Comparison of ENCODE assay signal across 8 mouse cellular contexts in genomic region chr15:103013238-103013984, GRCm38 (mm10). TPM values are rescaled to one million over a fixed set of nuclear protein-coding genes. Genes with fewer than 3 reads are reported as not detected.
DNase-seq lines count a peak whose midpoint lies in the region; ATAC-seq and TF ChIP-seq lines count a peak whose summit lies in the region.

No protein-coding gene starts in this region.

- no peaks in the 10 kb centered on the region for H3K9me3 ChIP-seq in heart, embryonic 13.5 days
- H3K9me3 ChIP-seq in midbrain, embryonic 10.5 days (replicated peaks), result no peaks in the 10 kb centered on the region

- no peaks in the 10 kb centered on the region for H3K4me1 ChIP-seq in cerebellum, adult 2 months (ENCODE audit: control insufficient read depth, insufficient read depth, low read length)
- H3K4me1 ChIP-seq in heart, embryonic 13.5 days, result peaks cover 16% of the 10 kb centered on the region
- H3K4me1 ChIP-seq in midbrain, embryonic 10.5 days, result peaks cover 13% of the 10 kb centered on the region

- no peak for TF ChIP-seq POLR2A in cerebellum, adult 2 months (IDR thresholded peaks at IDR 0.05; ENCODE audit: borderline replicate concordance, insufficient read depth, low read length)
- no peak for TF ChIP-seq POLR2A in brain, embryonic 14.5 days (IDR thresholded peaks at IDR 0.05; ENCODE audit: borderline replicate concordance, extremely low read depth, insufficient read depth, insufficient read length, poor library complexity, severe bottlenecking)

- WGBS in cerebellum, adult 2 months, result 4% methylated on average over 17 of the region's 17 CpGs
- WGBS in heart, embryonic 13.5 days, result 3% methylated on average over 17 of the region's 17 CpGs
- 2% methylated on average over 17 of the region's 17 CpGs for WGBS in midbrain, embryonic 10.5 days

- H3K9ac ChIP-seq in heart, embryonic 13.5 days, result no peak overlapping the region

- H3K4me2 ChIP-seq in heart, embryonic 13.5 days, result peak overlapping the region; percentile 55

- ATAC-seq in heart, embryonic 13.5 days (ENCODE audit: extremely low read depth, insufficient number of reproducible peaks, low FRiP score, low TSS enrichment), result no peak; the same call in 1 of the 2 replicates

- H3K27me3 ChIP-seq in cerebellum, adult 2 months (ENCODE audit: control insufficient read depth, insufficient read depth, low read length), result peaks cover 17% of the 10 kb centered on the region; the same call in 1 of the 2 replicates
- H3K27me3 ChIP-seq in heart, embryonic 13.5 days (replicated peaks), result peaks cover 98% of the 10 kb centered on the region
- peaks cover 100% of the 10 kb centered on the region for H3K27me3 ChIP-seq in midbrain, embryonic 10.5 days (ENCODE audit: low read depth, poor library complexity, severe bottlenecking)

- TF ChIP-seq CTCF in cerebellum, adult 2 months (IDR thresholded peaks at IDR 0.05; ENCODE audit: borderline replicate concordance, insufficient read depth, low read depth, low read length), result peak; percentile 74
- peak; percentile 88 for TF ChIP-seq CTCF in brain, embryonic 14.5 days (IDR thresholded peaks at IDR 0.05; ENCODE audit: borderline replicate concordance, extremely low read depth, insufficient read depth, insufficient read length)

- no peak for DNase-seq in cerebellum, adult 2 months
- DNase-seq in cerebellum, adult 11-12 months, result no peak
- peak; percentile 71 for DNase-seq in 3T3-L1 (ENCODE audit: low read depth, low spot score)
- peak; percentile 80 for DNase-seq in brain, embryonic 14.5 days (ENCODE audit: low read depth)
- peak; percentile 74 to 80 for DNase-seq in kidney, postnatal 4 days
- peak; percentile 63 for DNase-seq in midbrain, embryonic 10.5 days (ENCODE audit: low spot score)
- DNase-seq in testis, postnatal 14 days (ENCODE audit: low spot score), result peak; percentile 43

- H3K27ac ChIP-seq in cerebellum, adult 2 months (ENCODE audit: insufficient read depth, low read length), result no peak overlapping the region
- no peak overlapping the region for H3K27ac ChIP-seq in heart, embryonic 13.5 days (replicated peaks)
- no peak overlapping the region for H3K27ac ChIP-seq in midbrain, embryonic 10.5 days (replicated peaks)

- no peaks in the 10 kb centered on the region for H3K36me3 ChIP-seq in heart, embryonic 13.5 days
- no peaks in the 10 kb centered on the region for H3K36me3 ChIP-seq in midbrain, embryonic 10.5 days

- H3K4me3 ChIP-seq in cerebellum, adult 2 months (replicated peaks; ENCODE audit: insufficient read depth, low read depth, low read length), result no peak overlapping the region
- H3K4me3 ChIP-seq in heart, embryonic 13.5 days, result peak overlapping the region; percentile 36
- H3K4me3 ChIP-seq in midbrain, embryonic 10.5 days, result no peak overlapping the region

RNA-seq across cellular contexts. Expression of gene Hoxc4, which starts 5.3 kb away (rescaled TPM):
- polyA plus RNA-seq in cerebellum, adult 2 months (2012; rRNA removed), result 3.9 and 4.5 TPM in 2 replicates
- 1.2 and 13.6 TPM in 2 replicates for polyA plus RNA-seq in brain, embryonic 14.5 days (2012; rRNA removed)
- 0.39 and 0.98 TPM in 2 replicates for polyA plus RNA-seq in heart, embryonic 13.5 days (2015; fragmentation: Nextera tagmentation; extraction: Ambion mirVana)
- polyA plus RNA-seq in midbrain, embryonic 10.5 days (2016; fragmentation: Nextera tagmentation; extraction: Ambion mirVana), result not detected in 2 replicates

RNA-seq across cellular contexts. Expression of gene Hoxc6, which starts 15.4 kb away (rescaled TPM):
- 0.16 and 0.25 TPM in 2 replicates for polyA plus RNA-seq in cerebellum, adult 2 months (2012; rRNA removed)
- polyA plus RNA-seq in brain, embryonic 14.5 days (2012; rRNA removed), result 0.11 and 0.63 TPM in 2 replicates
- polyA plus RNA-seq in heart, embryonic 13.5 days (2015; fragmentation: Nextera tagmentation; extraction: Ambion mirVana), result 0.22 and 0.25 TPM in 2 replicates
- polyA plus RNA-seq in midbrain, embryonic 10.5 days (2016; fragmentation: Nextera tagmentation; extraction: Ambion mirVana), result not detected in 2 replicates

RNA-seq across cellular contexts. Expression of gene Hoxc8, which starts 23.0 kb away (rescaled TPM):
- polyA plus RNA-seq in cerebellum, adult 2 months (2012; rRNA removed), result not detected in 2 replicates
- polyA plus RNA-seq in brain, embryonic 14.5 days (2012; rRNA removed), result not detected in 2 replicates
- polyA plus RNA-seq in heart, embryonic 13.5 days (2015; fragmentation: Nextera tagmentation; extraction: Ambion mirVana), result 0.06 TPM in 1 of 2 replicates, not detected in the other
- polyA plus RNA-seq in midbrain, embryonic 10.5 days (2016; fragmentation: Nextera tagmentation; extraction: Ambion mirVana), result not detected in 2 replicates

RNA-seq across cellular contexts. Expression of gene Hoxc9, which starts 37.2 kb away (rescaled TPM):
- not detected in 2 replicates for polyA plus RNA-seq in cerebellum, adult 2 months (2012; rRNA removed)
- polyA plus RNA-seq in brain, embryonic 14.5 days (2012; rRNA removed), result not detected in 2 replicates
- not detected in 2 replicates for polyA plus RNA-seq in heart, embryonic 13.5 days (2015; fragmentation: Nextera tagmentation; extraction: Ambion mirVana)
- polyA plus RNA-seq in midbrain, embryonic 10.5 days (2016; fragmentation: Nextera tagmentation; extraction: Ambion mirVana), result not detected in 2 replicates

RNA-seq across cellular contexts. Expression of gene Hoxc5, which starts 46.2 kb away (rescaled TPM):
- 1.5 and 2.2 TPM in 2 replicates for polyA plus RNA-seq in cerebellum, adult 2 months (2012; rRNA removed)
- 1.0 and 7.0 TPM in 2 replicates for polyA plus RNA-seq in brain, embryonic 14.5 days (2012; rRNA removed)
- 0.57 and 1.6 TPM in 2 replicates for polyA plus RNA-seq in heart, embryonic 13.5 days (2015; fragmentation: Nextera tagmentation; extraction: Ambion mirVana)
- polyA plus RNA-seq in midbrain, embryonic 10.5 days (2016; fragmentation: Nextera tagmentation; extraction: Ambion mirVana), result 0.04 and 0.06 TPM in 2 replicates

Comparison
In these comparisons a context has a peak if more than half of its experiments do, and no peak if none do; other contexts are left out.
1. DNase-seq: peak in 3T3-L1 (single experiment), brain, embryonic 14.5 days (single experiment), kidney, postnatal 4 days (2 of 2), midbrain, embryonic 10.5 days (single experiment) and testis, postnatal 14 days (single experiment); none in cerebellum, adult 2 months (0 of 2) and cerebellum, adult 11-12 months (single experiment).